Mouse (Mus musculus) leukemia stem cell, adult 10-12 weeks (primary cell): ENCODE results near the gene Vamp1. TPM values are rescaled to one million over a fixed set of nuclear protein-coding genes. Genes with fewer than 3 reads are reported as not detected.

Source experiments
- polyA plus RNA-seq: library from polyadenylated mRNA; stranded (reverse); fragments of >175 nt; gene quantifications from 2 replicates; pipeline ENCODE4 v1.2.3, GENCODE M21; 2012; ENCODE audit warnings: low replicate concordance

Gene Vamp1
- polyA plus RNA-seq = 2.6 and 5.7 TPM in 2 replicates

GRCm38 (mm10) chr6:125215148-125215954, at the start of gene Vamp1:
TSS of gene Vamp1 (plus strand) at chr6:125215551.

GRCm38 (mm10) chr6:125166051-125166751, 49.1 kb upstream of the Vamp1 start, which contains the start of gene Gapdh:
TSS of gene Gapdh (minus strand) at chr6:125166467.

GRCm38 (mm10) chr6:125191332-125192015, 23.9 kb upstream of the Vamp1 start, which contains the start of the genes Ncapd2 and Mrpl51:
TSS of gene Ncapd2 (minus strand) at chr6:125191701.
TSS of gene Mrpl51 (plus strand) at chr6:125191801.

GRCm38 (mm10) chr6:125231117-125232044, 16.0 kb downstream of the Vamp1 start, which contains the start of gene Tapbpl:
TSS of gene Tapbpl (minus strand) at chr6:125231860.

GRCm38 (mm10) chr6:125236782-125237181, 21.4 kb downstream of the Vamp1 start, which contains the start of gene Cd27:
TSS of gene Cd27 (minus strand) at chr6:125237010.

DNA sequence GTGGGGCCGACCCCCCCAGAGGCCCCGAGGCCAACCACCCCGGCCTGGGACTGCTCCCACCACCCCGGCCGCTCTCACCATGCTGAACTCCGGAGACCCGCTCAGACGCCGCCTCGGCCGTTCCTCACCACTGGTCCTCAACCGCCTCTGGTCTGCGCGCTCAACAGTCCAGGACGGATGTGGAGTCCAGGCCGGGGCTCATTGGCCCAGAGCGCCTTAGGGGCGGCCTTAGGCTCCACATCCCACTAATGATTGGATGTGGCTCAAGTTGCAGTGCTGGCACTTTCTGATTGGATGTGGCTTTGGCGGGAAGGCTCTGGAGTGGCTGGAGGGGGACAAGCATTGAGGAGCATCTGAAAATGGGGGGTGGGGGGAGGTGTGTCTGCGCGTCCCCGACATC, 70.5 kb downstream of the Vamp1 start, which contains the start of gene Tuba3a:
Gene Tuba3a (minus strand): TSS at position 153 of the 400 bp plus-strand sequence.

Other genes starting within 250 kb of the Vamp1 start
- gene Pianp, start 218.9 kb upstream of the Vamp1 start, polyA plus RNA-seq = 16.7 and 36.1 TPM in 2 replicates
- 40.4 and 66.4 TPM in 2 replicates for gene Zfp384, start 206.4 kb upstream of the Vamp1 start, polyA plus RNA-seq
- gene Ing4, start 175.8 kb upstream of the Vamp1 start, polyA plus RNA-seq = 8.1 and 12.1 TPM in 2 replicates
- gene Acrbp, start 165.9 kb upstream of the Vamp1 start, polyA plus RNA-seq = 7.7 and 14.0 TPM in 2 replicates
- 1.7 and 4.5 TPM in 2 replicates for gene Lpar5, start 147.6 kb upstream of the Vamp1 start, polyA plus RNA-seq
- 91.9 and 132 TPM in 2 replicates for gene Chd4, start 119.6 kb upstream of the Vamp1 start, polyA plus RNA-seq
- gene Nop2, start 83.6 kb upstream of the Vamp1 start, polyA plus RNA-seq = 22.6 and 92.7 TPM in 2 replicates
- 34.4 and 64.4 TPM in 2 replicates for gene Iffo1, start 70.3 kb upstream of the Vamp1 start, polyA plus RNA-seq
- 448 and 5,359 TPM in 2 replicates for gene Gapdh, start 49.1 kb upstream of the Vamp1 start, polyA plus RNA-seq
- 140 and 215 TPM in 2 replicates for gene Ncapd2, start 23.9 kb upstream of the Vamp1 start, polyA plus RNA-seq
- 134 and 154 TPM in 2 replicates for gene Mrpl51, start 23.8 kb upstream of the Vamp1 start, polyA plus RNA-seq
- 7.8 and 8.7 TPM in 2 replicates for gene Tapbpl, start 16.3 kb downstream of the Vamp1 start, polyA plus RNA-seq
- gene Cd27, start 21.5 kb downstream of the Vamp1 start, polyA plus RNA-seq = 4.1 and 13.9 TPM in 2 replicates
- gene Tuba3a, start 70.5 kb downstream of the Vamp1 start, polyA plus RNA-seq = not detected in 2 replicates
- gene Ltbr, start 98.3 kb downstream of the Vamp1 start, polyA plus RNA-seq = 20.1 and 24.4 TPM in 2 replicates
- 1.5 and 4.0 TPM in 2 replicates for gene Scnn1a, start 105.1 kb downstream of the Vamp1 start, polyA plus RNA-seq
- 25.3 and 103 TPM in 2 replicates for gene Tnfrsf1a, start 133.8 kb downstream of the Vamp1 start, polyA plus RNA-seq
- gene Plekhg6, start 165.2 kb downstream of the Vamp1 start, polyA plus RNA-seq = not detected in 2 replicates